Mouse (Mus musculus) erythroblast, embryonic 14.5 days (primary cell): ENCODE results near the gene Tubg2.

Experiments used
- GATA1 ChIP-seq: IDR thresholded peaks from 2 replicates; pipeline ENCODE4 v1.6.1; 2012; ENCODE audit warnings: low read length, inconsistent platforms, mixed read lengths
- TAL1 ChIP-seq: IDR thresholded peaks from 3 replicates; pipeline ENCODE4 v1.6.1; 2012; ENCODE audit warnings: low read length, inconsistent platforms, mixed read lengths

GRCm38 (mm10) chr11:101195101-101195500, 39.4 kb downstream of the Tubg2 start:
- TF ChIP-seq GATA1, result no peak
- no peak for TF ChIP-seq TAL1
